Mouse (Mus musculus): ENCODE results near the gene Frrs1.

DNA sequence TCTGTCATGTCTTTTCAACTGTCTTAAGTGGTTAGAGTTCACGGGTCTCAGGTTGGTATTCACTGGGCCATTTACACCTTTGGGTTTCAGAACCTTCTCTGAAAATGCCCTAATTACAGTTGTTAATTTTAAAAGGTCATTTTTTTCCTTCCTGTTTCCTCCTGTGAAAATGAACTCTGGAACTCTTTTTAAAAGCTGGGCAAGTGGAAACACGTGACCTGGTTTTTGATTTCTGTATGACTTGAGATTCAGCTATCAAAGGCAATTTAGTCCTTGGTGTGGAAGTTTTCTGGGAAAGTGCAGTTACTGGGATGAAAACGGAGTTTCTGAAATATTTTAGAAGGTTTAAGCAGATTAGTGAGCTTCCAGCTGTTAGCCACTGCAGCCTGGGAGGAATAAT lies 11.1 kb downstream of the Frrs1 start:
- TF ChIP-seq CTCF (IDR thresholded peaks at IDR 0.05; ENCODE audit: borderline replicate concordance, extremely low read depth, insufficient read depth, insufficient read length), result no peak
- no peak for TF ChIP-seq POLR2A (IDR thresholded peaks at IDR 0.05; ENCODE audit: borderline replicate concordance, extremely low read depth, insufficient read depth, insufficient read length, poor library complexity, severe bottlenecking)

Data from brain, embryonic 14.5 days (tissue).